Mouse (Mus musculus): ENCODE results near the gene S100z. TPM values are rescaled to one million over a fixed set of nuclear protein-coding genes. Genes with fewer than 3 reads are reported as not detected.
A peak's percentile ranks its signal among the peaks of the same experiment; 100 is the strongest.

The S100z gene
- polyA plus RNA-seq, 1 experiment from 2014 or later = not detected

DNA sequence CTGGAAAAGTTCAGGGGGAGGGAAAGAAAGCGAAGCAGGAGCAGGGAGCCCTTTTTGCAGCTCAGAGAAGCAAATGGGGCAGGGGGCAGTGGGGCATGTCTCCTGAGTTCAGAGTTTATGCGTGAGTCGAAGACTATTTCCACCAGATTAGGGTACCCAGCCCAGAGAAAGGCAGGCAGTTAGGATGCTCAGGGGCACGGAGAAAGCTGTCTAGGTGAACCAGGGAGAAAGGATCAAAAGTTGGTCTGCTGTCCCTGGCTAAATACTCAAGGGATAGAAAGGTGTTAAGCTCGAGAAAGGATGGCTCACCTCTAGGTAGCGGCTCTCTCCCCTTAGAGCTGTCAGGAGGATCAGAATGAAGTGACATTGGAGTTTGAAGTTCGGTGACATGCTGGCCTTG, 34.2 kb downstream of the S100z start:
- Histone ChIP-seq H3K27ac (replicated peaks) (no peak overlapping the region), H3K9ac (replicated peaks) (peak overlapping the region; percentile 57; the same call in 1 of the 2 replicates), H3K36me3 (no peaks in the 10 kb centered on the region), H3K9me3 (no peaks in the 10 kb centered on the region), H3K4me3 (peak overlapping the region; percentile 52), H3K27me3 (peaks cover 44% of the 10 kb centered on the region), H3K4me1 (peaks cover 17% of the 10 kb centered on the region), H3K4me2 (replicated peaks) (peak overlapping the region; percentile 95)
- WGBS = 10% methylated on average over 7 of the region's 7 CpGs
- ATAC-seq (ENCODE audit: low FRiP score, low read depth) = 0 out of 2 replicates have a peak, but pooled peaks have one; percentile 27

DNA sequence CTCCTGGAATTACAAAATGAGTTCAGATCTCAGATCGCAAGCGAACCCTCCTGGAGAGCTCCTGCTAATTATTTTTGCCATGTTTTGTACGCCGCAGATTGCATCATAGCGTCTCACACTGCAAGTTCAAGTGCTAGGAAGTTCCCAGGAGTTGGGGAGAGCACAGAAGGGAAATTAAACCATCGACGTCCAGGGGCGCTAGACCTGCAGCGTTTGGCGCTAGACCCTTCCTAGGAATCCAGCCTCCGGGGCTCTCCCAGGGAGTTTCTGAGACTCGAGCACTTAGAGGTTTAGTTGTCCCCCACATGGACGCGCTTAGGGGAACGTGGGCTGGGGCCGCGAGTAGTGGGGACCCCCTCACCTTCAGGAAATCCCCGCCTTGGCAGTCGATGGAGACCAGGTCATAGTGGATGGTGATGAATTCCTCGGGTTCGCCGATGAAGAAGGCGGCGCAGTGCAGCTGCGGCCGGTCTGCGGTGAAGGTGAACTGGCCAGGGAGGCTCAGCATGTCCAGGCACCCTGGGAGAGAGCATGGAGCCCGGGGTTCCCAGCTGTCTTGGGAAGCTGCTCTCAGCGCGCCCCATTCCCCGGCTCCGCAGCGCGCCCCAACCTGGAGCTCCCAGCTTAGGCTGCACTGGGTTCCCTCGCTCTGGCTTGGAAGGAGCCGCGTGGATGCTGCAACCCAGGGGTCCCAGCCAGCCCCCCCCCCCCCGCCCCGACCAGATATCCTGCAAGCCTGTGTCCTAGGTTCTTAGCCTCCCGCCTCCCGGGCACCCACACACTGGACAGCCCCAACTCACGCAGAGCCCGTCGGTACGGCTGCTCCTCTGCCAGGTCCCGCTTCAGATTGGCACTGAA, 34.9 kb downstream of the S100z start:
- peak; percentile 62 for ATAC-seq (ENCODE audit: low FRiP score, low read depth)
- Histone ChIP-seq H3K27ac (replicated peaks) (no peak overlapping the region), H3K9me3 (no peaks in the 10 kb centered on the region), H3K9ac (replicated peaks) (peak overlapping the region; percentile 57; the same call in 1 of the 2 replicates), H3K36me3 (no peaks in the 10 kb centered on the region), H3K4me2 (replicated peaks) (peak overlapping the region; percentile 95), H3K4me3 (peak overlapping the region; percentile 52), H3K4me1 (peaks cover 17% of the 10 kb centered on the region), H3K27me3 (peaks cover 44% of the 10 kb centered on the region)
- WGBS = under 1% methylated on average over 43 of the region's 46 CpGs

DNA sequence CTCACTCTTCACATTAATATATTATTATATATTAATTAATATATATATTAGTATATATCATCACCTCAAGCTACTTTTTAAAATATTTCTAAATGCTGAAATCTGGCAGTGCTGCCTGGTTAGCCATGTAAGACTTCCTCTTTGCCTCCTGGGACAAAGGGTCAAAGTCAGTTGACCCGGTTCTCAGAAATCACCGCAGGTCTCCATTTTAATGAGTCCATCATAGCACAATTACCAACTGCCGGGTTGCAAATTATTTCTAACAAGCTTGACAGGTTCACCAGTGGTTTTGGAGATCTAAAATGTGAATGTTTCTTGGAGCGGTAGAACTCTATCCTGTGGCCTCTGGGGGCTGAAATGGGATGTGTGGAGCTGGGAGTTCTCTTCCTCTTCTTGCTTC, 35.6 kb downstream of the S100z start:
- Histone ChIP-seq H3K9me3 (no peaks in the 10 kb centered on the region), H3K27me3 (peaks cover 44% of the 10 kb centered on the region), H3K4me2 (replicated peaks) (peak overlapping the region; percentile 95), H3K4me1 (peaks cover 17% of the 10 kb centered on the region), H3K27ac (replicated peaks) (no peak overlapping the region), H3K36me3 (no peaks in the 10 kb centered on the region), H3K4me3 (no peak overlapping the region), H3K9ac (replicated peaks) (no peak overlapping the region)
- 23% methylated on average over 4 of the region's 4 CpGs for WGBS
- ATAC-seq (ENCODE audit: low FRiP score, low read depth) = no peak

GRCm38 (mm10) chr13:95439569-95439968, 39.0 kb downstream of the S100z start:
- Histone ChIP-seq H3K27me3 (peaks cover 27% of the 10 kb centered on the region), H3K4me1 (peaks cover 17% of the 10 kb centered on the region), H3K4me3 (no peak overlapping the region), H3K4me2 (replicated peaks) (no peak overlapping the region), H3K9me3 (no peaks in the 10 kb centered on the region), H3K36me3 (no peaks in the 10 kb centered on the region), H3K9ac (replicated peaks) (no peak overlapping the region), H3K27ac (replicated peaks) (no peak overlapping the region)
- WGBS = 85% methylated on average over 5 of the region's 5 CpGs
- ATAC-seq (ENCODE audit: low FRiP score, low read depth) = no peak

GRCm38 (mm10) chr13:95431760-95432159, 46.8 kb downstream of the S100z start:
- Histone ChIP-seq H3K4me3 (no peak overlapping the region), H3K4me1 (no peaks in the 10 kb centered on the region; the same call in 1 of the 2 replicates), H3K9me3 (no peaks in the 10 kb centered on the region), H3K27me3 (no peaks in the 10 kb centered on the region), H3K4me2 (replicated peaks) (no peak overlapping the region), H3K36me3 (no peaks in the 10 kb centered on the region), H3K9ac (replicated peaks) (no peak overlapping the region; the same call in 1 of the 2 replicates), H3K27ac (replicated peaks) (no peak overlapping the region)
- ATAC-seq (ENCODE audit: low FRiP score, low read depth) = no peak
- WGBS = 81% methylated on average over 10 of the region's 10 CpGs

- Histone ChIP-seq H3K4me2 (replicated peaks) (no peak overlapping the region), H3K27me3 (no peaks in the 10 kb centered on the region), H3K4me1 (no peaks in the 10 kb centered on the region; the same call in 1 of the 2 replicates), H3K36me3 (no peaks in the 10 kb centered on the region), H3K9me3 (no peaks in the 10 kb centered on the region), H3K27ac (replicated peaks) (no peak overlapping the region), H3K4me3 (no peak overlapping the region), H3K9ac (replicated peaks) (no peak overlapping the region)
- no peak for ATAC-seq (ENCODE audit: low FRiP score, low read depth)
- WGBS = 98% methylated on average over 3 of the region's 3 CpGs
Measured at GRCm38 (mm10) chr13:95427499-95427898, 51.0 kb downstream of the S100z start.

Other genes with a start within 250 kb of the S100z start
- gene Pde8b, start 228.4 kb downstream of the S100z start, polyA plus RNA-seq (2016; fragmentation: Nextera tagmentation; extraction: Ambion mirVana) = 3.2 and 3.5 TPM in 2 replicates
- gene Zbed3, start 155.1 kb downstream of the S100z start, polyA plus RNA-seq (2016; fragmentation: Nextera tagmentation; extraction: Ambion mirVana) = 53.1 and 62.3 TPM in 2 replicates
- gene Aggf1, start 103.4 kb downstream of the S100z start, polyA plus RNA-seq (2016; fragmentation: Nextera tagmentation; extraction: Ambion mirVana) = 54.9 and 58.6 TPM in 2 replicates
- 0.61 and 1.1 TPM in 2 replicates for gene Crhbp, start 33.8 kb downstream of the S100z start, polyA plus RNA-seq (2016; fragmentation: Nextera tagmentation; extraction: Ambion mirVana)
- gene F2rl1, start 46.5 kb upstream of the S100z start, polyA plus RNA-seq (2016; fragmentation: Nextera tagmentation; extraction: Ambion mirVana) = 0.10 and 0.17 TPM in 2 replicates
- 106 and 110 TPM in 2 replicates for gene F2r, start 139.8 kb upstream of the S100z start, polyA plus RNA-seq (2016; fragmentation: Nextera tagmentation; extraction: Ambion mirVana)
- gene F2rl2, start 218.1 kb upstream of the S100z start, polyA plus RNA-seq (2016; fragmentation: Nextera tagmentation; extraction: Ambion mirVana) = 1.0 and 1.1 TPM in 2 replicates